ENCODE assay signal across 14 mouse cellular contexts in the genomic region with DNA sequence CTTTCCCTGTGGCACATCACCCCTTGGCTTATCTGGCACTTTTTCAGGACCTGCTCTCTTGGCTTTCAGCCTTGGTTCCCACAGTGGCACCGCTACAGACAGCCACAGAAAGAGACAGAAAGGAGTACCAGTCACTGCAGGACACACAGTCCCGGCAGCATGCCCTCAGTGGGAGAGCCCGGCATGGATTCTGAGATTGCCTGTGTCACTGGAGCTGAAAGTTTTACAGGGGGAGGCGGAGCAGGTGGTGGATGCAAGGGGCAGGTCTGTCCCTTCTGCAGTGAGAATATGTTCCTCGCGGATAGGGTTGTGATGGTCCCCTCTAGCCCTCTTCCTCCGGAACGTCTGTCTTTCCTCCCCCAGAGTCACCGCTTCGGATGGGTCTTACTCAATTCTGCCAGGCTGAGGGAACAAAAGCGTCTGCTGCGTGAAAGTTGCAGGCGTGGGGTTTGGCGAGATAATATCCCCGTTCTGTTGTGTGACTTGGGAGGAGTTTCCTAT.
DNase-seq lines count a peak whose midpoint lies in the region; ATAC-seq lines count a peak whose summit lies in the region.
"Had no signal": no experiment of that assay in that cellular context is flagged by ENCODE, and none has a peak within 500 bp of the region (broad histone marks: within the 10 kb centered on the region; RNA-seq: fewer than 3 reads in every experiment).

No protein-coding gene starts in this region.

- WGBS in intestine, embryonic 15.5 days, result 80% methylated on average over 15 of the region's 15 CpGs
- WGBS in midbrain, embryonic 16.5 days, result 79% methylated on average over 15 of the region's 15 CpGs

- intact Hi-C loops in left cerebral cortex, postnatal 4 days (cut with DNase I), result no loop called here

- no peaks in the 10 kb centered on the region for H3K27me3 ChIP-seq in intestine, embryonic 15.5 days (replicated peaks)
- H3K27me3 ChIP-seq in midbrain, embryonic 16.5 days (ENCODE audit: control insufficient read depth, insufficient read depth, low read depth, low read length), result no peaks in the 10 kb centered on the region; the same call in 1 of the 2 replicates
- H3K27me3 ChIP-seq: neural tube, embryonic 13.5 days had no signal

- peak; percentile 30 to 55 for DNase-seq in cerebellum, postnatal 14 days
- DNase-seq in cerebellum, adult 18-20 months, result no peak
- peak; percentile 33 for DNase-seq in adrenal gland, postnatal 25 days
- DNase-seq in layer of hippocampus, adult 9-10 months (ENCODE audit: low spot score), result peak; percentile 25
- peak; percentile 17 for DNase-seq in left cerebral cortex, postnatal 4 days
- DNase-seq in testis, postnatal 10 days (ENCODE audit: low spot score), result no peak
- DNase-seq: embryo, embryonic 11 days; kidney, adult 8-10 months; lung, embryonic 14.5 days had no signal

- no peaks in the 10 kb centered on the region for H3K36me3 ChIP-seq in intestine, embryonic 15.5 days
- no peaks in the 10 kb centered on the region for H3K36me3 ChIP-seq in midbrain, embryonic 16.5 days (ENCODE audit: control insufficient read depth, insufficient read depth, low read length)
- H3K36me3 ChIP-seq: limb, embryonic 12.5 days; midbrain, embryonic 10.5 days; neural tube, embryonic 13.5 days had no signal

- H3K4me1 ChIP-seq in intestine, embryonic 15.5 days (replicated peaks), result no peaks in the 10 kb centered on the region
- no peaks in the 10 kb centered on the region for H3K4me1 ChIP-seq in midbrain, embryonic 16.5 days (ENCODE audit: control insufficient read depth, insufficient read depth, low read length)
- H3K4me1 ChIP-seq: neural tube, embryonic 13.5 days had no signal

- H3K9me3 ChIP-seq in intestine, embryonic 15.5 days, result no peaks in the 10 kb centered on the region
- no peaks in the 10 kb centered on the region for H3K9me3 ChIP-seq in midbrain, embryonic 16.5 days (replicated peaks; ENCODE audit: control insufficient read depth, low read length, poor library complexity, severe bottlenecking)
- H3K9me3 ChIP-seq: neural tube, embryonic 13.5 days had no signal

- H3K9ac ChIP-seq in intestine, embryonic 15.5 days, result no peak overlapping the region
- no peak overlapping the region for H3K9ac ChIP-seq in midbrain, embryonic 16.5 days (ENCODE audit: low read depth, low read length)
- H3K9ac ChIP-seq: limb, embryonic 12.5 days; lung, embryonic 14.5 days; neural tube, embryonic 13.5 days had no signal

- ATAC-seq in intestine, embryonic 15.5 days, result no peak
- no peak for ATAC-seq in midbrain, embryonic 16.5 days

- H3K27ac ChIP-seq in intestine, embryonic 15.5 days, result no peak overlapping the region
- no peak overlapping the region for H3K27ac ChIP-seq in midbrain, embryonic 16.5 days (ENCODE audit: low read length)
- H3K27ac ChIP-seq: limb, embryonic 12.5 days; midbrain, embryonic 10.5 days; neural tube, embryonic 13.5 days had no signal

- no peak overlapping the region for H3K4me2 ChIP-seq in intestine, embryonic 15.5 days (replicated peaks)
- H3K4me2 ChIP-seq in midbrain, embryonic 16.5 days (ENCODE audit: low read length), result no peak overlapping the region
- H3K4me2 ChIP-seq: limb, embryonic 12.5 days; lung, embryonic 14.5 days; neural tube, embryonic 13.5 days had no signal

- H3K4me3 ChIP-seq in intestine, embryonic 15.5 days (replicated peaks), result no peak overlapping the region
- H3K4me3 ChIP-seq in midbrain, embryonic 16.5 days (ENCODE audit: low read depth, low read length), result no peak overlapping the region
- H3K4me3 ChIP-seq: limb, embryonic 12.5 days; midbrain, embryonic 10.5 days; neural tube, embryonic 13.5 days had no signal

Comparison
In these comparisons a context has a peak if more than half of its experiments do, and no peak if none do; other contexts are left out.
1. DNase-seq: peak in cerebellum, postnatal 14 days (2 of 2), adrenal gland, postnatal 25 days (single experiment), layer of hippocampus, adult 9-10 months (single experiment) and left cerebral cortex, postnatal 4 days (single experiment); none in cerebellum, adult 18-20 months (0 of 2) and testis, postnatal 10 days (single experiment).